Mouse (Mus musculus) ovary, postnatal 10 days (tissue): ENCODE data around the gene Clcn6.

Experiments used
- DNase-seq: peaks from one replicate; pipeline ENCODE4 v3.0.0; 2022; ENCODE audit warnings: low spot score

Clcn6 gene

DNA sequence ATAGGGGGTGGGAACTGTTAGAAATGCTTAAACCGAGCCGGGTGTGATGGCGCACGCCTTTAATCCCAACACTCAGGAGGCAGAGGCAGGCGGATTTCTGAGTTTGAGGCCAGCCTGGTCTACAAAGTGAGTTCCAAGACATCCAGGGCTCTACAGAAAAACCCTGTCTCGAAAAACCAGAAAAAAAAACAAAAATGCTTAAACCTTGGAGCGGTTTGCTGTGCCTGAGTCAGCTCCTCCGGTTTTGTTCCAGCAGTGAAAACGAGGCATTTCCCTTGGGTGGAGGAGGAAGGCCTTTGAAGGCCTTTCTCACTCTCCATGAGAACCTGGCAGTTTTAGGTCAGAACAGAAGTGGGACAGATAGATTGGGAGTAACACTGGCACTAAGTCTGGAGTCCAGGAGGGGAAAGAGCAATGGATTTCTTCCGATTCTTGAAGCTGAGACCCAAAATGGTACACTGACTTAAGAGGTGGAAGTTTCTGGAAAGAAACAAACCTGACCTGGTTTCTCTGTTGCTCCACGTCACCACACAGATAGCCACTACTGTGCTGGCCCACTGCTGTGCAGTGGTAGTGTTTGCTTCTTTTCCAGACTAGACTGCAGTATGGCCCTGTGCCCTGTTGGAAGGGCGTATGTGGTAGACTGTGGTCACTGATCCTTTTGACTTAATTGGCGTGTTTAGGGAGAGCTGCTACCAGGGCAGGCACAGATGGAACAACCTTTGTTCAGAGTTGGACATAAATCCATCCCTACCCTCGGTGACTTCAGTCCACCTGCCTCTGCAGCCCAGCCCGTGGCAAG, 1.6 kb upstream of the Clcn6 start:
- no peak for DNase-seq

DNA sequence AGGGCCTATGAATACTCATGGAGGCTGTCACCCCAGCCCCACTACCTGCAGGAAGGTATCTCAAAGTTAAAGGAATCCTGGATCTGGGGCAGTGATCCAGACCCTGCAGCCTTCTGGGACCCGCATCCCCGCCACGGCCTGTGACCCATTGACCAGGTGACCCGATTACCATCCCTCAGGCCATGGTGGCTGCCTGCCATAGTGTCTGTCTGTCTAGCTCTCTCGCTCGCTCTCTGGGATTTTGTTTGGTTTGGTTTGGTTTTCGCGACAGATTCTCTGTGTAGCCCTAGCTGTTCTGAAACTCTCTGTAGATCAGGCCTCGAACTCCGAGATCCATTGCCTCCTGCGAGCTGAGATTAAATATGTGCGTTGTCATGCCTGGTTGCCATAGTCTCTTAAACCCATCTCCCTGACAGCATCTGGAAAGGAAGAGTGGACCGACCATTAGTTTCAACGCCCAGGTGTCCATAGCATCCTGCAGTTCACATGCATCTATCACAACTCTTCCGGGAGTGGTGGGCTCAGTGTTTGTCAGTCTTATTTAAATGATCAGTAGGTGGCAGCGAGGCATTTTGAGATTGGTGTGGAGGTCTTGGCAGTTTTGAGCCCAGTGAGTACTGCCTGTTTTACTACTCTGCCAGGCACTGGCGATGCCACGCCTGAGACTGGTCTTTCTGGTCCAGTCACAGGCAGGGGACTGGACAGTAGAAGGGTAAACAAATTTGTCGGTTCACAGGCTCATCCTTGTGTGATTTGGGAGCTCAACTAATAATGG, 820 bp upstream of the Clcn6 start:
- DNase-seq = no peak

DNA sequence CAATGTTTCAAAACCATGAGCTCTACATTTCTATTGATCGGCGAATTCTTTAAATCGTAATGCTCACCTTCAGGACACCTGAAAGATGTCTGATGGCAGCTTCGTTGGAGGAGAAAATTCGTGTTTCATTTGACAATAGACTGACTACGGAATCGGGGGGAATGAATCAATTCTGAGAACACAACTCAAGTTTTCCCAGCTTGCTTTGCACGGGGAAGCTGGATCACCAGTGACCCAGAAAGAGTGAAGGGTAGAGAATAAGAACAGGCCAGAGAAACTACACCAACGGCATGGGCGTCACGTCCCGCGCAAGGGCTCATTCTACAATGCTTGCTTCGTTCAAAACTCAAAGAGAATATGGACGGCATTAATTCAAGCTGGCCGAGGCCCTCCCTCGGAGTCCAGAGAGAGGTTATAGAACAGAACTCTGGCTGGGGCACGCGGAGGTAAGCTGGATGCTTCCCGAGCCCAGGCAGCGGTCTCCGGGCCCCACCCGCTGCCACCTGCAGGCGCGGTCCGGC, 482 bp downstream of the Clcn6 start:
- no peak for DNase-seq

DNA sequence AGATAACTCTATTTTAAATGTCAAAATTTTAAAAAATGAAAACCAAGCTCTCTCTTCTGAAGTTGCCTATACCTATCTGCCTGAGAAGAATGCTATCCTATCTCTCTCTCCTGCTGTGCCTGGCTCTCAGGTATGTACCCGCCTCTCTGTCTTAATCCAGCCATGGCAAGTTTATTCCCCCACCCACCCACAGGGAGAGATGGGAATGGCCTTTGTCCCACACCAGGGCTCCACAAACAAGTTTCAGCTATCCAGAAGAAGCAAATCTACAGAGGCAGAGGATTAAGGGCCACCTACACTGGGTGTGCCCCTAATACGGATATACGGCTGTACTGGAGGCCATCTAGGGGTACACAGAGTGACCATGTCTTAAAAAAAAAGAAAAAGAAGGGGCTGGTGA, 3.2 kb downstream of the Clcn6 start:
- DNase-seq = no peak

DNA sequence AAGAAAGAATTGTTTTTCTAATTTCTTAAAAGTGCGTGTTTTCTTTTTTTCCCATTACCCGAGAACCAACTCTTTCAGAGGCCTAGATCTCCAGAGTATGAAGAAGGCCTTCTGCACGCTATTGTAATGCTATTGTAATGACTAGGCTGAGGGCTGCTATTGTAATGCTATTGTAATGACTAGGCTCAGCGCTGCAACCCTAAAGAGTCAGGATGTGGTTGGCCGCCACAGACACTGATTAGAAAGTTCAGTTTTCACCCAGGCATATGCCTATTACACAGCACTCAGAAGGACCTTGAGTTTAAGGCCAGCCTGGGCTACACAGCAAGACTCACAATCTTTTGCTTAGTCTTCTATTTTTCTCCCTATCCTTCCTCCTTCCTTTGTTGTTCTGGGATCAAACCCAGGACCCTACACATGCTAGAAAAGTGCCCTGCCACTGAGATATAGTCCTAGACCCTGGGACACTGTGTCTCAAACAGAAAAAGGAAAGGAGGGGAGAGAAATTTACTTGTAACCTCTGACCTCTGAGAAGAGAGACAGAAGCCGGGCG, 4.7 kb downstream of the Clcn6 start:
- no peak for DNase-seq

DNA sequence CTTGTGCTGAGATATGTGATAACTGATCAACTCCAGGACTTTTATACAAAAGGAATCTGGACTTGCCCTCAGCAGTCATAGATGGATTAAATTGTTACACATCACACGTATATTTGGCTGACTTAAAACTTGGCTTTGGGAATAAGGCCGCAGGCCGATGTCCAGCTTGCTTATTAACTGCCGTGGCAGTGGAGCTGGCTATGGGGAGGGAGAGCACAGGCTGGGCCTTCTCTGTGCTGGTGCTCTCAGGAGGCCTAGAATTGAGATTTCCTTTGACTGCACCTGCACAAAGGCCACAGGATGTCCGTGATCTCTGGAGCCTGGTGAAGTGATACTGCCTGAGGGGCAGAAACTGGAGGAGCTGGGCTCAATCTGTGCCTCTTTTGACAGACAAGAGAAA, 8.1 kb downstream of the Clcn6 start:
- DNase-seq = no peak

DNA sequence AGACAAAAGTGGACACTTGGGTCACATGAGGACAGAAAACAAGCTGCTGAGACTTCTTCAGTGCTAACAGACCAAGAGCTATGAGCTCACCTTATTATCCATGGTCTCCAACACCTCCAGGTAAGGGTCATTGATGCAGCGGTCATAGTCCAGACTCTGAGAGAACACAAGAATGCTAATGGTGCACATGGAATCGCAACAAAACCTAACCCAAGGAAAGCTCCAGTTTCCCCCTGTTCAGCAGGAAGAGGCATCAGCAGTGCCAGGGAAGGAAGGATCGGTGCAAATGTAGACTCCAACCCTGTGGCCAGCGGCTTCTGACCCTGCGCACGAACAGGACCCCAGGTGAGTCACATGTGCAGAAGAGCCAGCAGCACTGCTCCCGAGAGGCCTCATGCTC, 9.3 kb downstream of the Clcn6 start:
- no peak for DNase-seq

DNA sequence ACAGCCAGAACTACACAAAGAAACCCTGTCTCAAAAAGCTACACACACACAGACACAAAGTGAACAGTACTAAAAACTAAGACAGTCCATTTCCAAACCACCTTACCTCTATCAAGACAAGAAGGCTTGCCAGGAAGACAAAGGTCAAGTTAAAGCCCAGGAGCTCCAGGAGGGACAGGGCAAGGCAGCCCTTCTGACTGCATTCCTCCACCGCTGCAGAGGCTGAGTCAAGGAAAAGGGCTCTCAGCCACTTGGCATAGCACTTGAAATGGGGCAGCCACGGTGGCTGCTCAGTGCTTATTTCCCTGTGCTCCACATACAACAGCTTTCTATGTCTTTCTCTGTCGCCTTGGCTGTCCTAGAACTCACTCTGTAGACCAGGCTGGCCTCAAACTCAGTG, 14.6 kb downstream of the Clcn6 start:
- DNase-seq = no peak

DNA sequence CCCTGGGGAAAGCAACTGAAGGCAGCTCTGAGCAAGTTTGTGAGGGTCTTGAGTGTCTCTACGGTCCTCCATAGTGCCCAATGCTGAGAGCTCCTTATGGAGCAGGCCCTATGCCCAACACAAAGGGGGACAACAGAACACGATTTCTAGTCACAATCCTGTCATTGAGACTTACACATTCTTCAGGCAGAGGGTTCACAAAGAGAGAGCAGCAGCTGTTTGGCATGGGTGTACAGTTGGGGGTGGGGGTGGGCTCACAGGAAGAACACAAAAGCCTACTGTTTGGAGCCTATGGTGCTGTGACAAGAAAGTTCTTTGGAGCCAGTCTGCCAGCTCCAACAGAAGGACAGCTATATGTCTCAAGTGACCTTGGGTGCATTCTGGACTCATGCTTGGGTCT, 20.2 kb downstream of the Clcn6 start:
- DNase-seq = no peak

DNA sequence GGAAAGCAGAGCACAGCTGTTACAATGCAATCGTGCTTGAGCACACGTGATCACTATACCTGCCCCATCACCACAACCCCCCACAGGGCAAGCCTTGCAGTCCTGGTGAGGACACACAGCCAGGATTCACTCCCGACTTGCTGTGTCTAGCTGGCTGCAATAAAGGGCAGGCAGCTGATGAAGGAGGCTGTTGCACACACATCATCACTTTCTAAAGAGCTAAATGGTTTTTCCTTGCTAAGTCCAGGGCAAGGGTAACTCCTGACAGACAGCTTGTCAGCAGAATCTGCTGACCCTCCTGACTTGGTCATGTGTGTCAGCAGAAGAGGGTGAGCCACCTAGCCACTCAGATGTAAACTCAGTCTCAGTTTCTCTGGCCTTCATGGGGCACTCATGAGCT, 21.6 kb downstream of the Clcn6 start:
- DNase-seq = no peak

DNA sequence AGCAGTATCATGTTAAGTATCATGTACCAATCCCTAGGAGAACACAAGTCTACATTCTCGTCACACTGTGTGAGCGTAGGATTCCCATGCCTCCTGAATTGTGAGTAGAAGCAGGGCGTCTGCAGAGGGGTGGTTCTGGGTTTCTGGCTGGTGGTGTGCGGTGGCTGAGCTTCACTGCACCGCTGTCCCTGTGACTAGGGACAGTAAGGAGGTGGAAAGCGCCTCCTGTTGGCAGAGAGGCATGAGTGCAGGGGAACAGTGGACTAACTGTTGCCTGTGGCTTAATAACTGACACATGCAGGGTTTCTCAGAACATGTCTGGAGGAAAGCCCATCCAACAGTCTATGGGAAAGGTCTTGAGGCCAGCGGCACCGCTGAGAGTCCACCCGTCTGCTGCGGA, 23.2 kb downstream of the Clcn6 start:
- DNase-seq = no peak

DNA sequence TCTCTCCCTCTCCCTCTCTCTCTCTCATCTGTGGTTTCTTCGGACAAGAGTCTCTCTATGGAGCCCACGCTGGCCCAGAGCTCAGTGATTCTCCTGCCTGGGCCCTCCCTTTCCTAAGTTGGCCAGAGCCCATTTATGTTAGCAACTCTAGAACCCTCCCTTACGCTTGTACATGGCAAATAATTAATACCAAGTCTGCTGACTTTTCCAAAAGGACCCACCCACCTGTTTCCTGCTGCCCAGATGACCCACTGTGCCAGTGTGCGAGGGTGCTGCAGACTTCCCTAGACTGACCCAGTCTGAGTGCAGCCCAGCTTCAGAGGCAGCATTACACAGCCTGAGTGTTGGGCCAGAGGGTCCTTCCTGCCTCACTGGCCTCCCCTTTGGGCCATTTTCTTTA, 26.4 kb downstream of the Clcn6 start:
- DNase-seq = no peak

DNA sequence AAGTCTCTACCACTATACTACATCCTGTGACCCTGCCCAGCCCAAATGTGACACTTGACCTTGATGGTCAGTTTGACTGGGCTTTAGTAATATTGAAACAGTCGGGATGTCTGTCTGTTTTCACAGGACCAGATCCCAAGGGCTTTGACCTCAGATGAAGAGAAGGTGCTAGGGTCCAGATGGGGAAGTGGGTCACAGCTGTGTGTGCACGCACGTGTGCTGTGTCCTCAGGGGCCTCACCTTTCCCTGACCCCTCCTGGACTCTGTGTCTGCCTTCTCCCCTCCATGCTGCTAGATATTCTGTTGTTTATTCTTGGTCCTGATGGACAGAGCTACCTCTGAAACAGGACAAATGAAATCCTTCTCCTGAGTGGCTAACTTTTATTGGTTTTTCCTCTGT, 27.3 kb downstream of the Clcn6 start:
- DNase-seq = no peak

DNA sequence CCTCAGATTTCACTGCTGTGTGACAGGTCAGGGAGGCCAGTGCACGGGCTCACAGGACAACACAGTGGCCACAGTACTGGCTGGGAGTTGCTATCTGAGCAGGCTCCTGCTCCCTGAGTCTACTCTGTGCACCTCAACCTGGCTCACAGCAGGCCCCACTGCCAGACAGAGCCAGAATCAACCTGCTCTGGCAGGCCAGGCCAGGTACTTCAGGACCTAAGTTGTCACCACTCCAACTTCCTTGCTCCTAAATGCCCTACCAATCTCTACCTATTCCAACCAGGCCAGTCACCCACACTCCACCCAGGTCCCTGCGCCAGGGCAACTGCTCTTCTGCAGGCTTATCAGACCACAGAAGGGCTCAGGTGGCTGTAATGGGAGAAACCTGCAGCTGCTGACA, 29.0 kb downstream of the Clcn6 start:
- no peak for DNase-seq

DNA sequence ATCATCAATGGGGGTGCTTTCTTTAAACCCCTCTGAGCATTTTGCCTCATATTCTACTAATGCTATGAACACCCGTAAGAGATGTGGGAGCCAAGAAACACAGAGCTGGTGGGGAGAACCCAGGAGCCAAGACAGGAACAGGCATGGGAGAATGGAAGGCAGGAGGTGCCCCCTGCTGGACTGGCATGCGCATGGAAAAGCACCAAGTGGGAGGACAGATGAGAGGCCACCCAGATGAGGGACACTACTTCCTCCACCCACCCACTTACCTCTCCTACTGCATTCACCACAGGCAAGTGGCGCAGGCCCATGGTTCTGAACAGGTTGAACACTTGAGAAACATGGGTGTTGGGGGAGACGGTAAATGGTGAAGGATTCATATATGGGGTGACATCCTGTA, 30.2 kb downstream of the Clcn6 start:
- DNase-seq = peak; percentile 6

DNA sequence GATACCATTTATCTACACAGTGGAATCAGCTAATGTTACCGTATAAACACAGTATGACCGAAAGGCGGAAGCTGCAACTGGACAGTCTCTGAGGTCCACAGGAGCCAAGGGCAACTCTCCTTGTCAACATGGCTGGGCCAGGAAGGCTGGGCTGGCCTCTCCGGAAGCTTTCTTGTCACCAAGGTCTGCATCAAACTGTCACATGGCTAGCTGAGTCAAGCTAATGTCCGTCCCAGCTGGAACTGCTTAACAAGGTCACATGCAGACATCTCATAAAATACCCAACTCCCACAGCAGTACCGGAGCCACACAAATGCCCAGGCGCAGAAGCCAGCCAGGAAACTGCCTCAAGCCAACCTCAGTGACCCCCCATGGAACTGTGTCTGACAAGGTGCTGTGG, 34.3 kb downstream of the Clcn6 start:
- no peak for DNase-seq

DNA sequence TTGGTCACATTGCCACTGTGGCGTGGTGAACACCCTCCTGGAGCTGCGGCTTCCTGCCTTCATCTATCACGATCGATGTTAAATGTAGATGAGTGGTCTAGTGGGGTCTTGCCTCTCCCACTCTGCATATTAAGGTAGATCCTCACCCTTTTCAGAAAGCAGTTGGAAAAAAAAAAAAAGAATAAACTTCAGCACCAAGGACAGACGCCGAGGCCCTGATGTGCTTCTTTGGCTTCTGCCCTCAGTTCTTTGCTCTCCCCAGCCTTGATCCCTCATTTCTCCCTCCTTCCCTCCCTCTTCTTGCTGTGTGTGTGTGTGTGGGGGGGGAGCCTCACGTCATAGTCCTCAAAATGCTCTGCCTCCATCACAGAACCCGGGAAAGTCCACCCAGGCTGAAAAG, 36.8 kb downstream of the Clcn6 start:
- no peak for DNase-seq

DNA sequence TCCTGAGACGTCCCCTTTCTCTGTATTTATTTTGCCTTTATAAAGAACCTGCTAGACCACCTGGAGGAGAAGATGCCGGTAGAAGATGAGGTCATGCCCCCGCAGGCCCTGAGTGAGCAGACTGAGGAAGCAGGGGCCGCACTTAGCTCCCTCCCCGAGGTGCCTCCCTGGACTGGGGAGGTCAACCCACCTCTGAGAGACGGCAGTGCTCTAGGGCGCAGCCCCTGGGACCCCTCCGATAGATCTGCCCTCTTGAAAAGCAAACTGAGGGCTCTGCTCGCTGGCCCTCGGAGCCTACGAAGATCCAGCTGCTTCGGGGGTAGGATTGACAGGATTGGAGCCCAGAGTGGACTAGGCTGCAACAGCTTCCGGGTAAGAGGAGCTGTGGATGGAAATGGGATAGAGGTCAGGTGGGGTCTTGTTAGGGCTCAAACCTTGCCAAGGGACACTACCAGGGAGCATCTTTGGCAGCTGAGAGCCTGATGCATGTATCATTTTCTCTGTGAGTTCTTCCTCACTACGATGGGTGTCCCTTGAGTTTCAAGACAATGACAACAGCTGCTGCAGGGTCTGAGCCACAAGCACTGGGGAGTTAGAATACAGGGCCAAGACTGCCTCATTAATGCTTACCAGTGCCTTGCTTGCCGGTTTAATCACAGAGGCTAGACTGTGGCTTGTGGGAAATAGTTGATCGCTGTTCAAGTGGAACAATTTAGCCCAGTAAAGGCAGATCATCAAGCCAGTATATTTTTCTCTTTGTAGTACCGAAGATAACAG, 37.4 kb downstream of the Clcn6 start:
- no peak for DNase-seq

DNA sequence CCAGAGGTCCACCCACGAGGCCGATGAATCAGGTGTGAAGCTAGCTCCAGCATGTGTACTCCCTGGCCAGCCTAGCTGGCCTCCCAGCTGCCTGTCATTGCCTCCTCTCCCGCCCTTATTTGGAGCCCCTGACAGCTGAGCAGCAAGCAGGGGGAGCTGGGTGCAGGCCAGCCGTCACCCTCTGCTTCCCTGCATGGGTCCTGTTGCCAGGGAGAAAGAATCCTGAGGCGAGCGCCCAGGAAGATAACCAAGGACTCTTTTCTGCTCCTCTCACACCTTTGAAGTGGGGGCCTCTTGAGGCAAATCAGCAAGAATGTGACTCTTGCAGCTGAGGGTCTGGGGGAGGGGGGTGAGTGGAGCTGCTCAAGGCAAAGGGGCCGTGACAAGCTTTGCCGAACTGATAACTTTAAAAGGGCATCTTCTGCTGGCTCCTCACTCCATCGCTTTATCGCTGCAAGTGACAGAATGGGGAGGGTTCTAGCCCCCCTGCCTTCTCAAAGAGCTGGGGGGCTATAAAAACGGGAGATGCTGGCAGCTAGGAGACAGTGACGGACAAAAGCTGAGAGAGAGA, 38.3 kb downstream of the Clcn6 start, which contains the start of gene Nppa:
Nppa (plus strand) TSS at position 521 of the 571 bp plus-strand sequence.
- no peak for DNase-seq

DNA sequence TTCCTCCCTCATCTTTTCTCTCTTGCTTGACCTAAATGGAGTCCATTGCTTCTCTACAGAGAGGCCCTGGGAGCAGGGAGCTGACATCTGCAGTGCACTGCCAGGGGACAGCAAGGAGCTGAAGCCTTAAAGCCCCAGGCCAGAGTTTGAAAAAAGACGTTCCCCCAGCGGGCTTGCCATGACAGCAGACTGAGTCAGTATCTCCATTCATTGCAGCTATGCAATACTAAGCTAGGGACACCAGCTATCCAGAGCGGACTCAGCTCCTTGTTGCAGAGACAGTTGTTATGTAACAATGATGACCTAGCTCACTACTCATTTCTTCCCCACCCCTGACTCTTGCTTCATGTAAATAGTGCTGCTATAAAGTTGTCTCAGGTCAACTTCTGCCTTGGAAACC, 43.3 kb downstream of the Clcn6 start:
- DNase-seq = no peak

DNA sequence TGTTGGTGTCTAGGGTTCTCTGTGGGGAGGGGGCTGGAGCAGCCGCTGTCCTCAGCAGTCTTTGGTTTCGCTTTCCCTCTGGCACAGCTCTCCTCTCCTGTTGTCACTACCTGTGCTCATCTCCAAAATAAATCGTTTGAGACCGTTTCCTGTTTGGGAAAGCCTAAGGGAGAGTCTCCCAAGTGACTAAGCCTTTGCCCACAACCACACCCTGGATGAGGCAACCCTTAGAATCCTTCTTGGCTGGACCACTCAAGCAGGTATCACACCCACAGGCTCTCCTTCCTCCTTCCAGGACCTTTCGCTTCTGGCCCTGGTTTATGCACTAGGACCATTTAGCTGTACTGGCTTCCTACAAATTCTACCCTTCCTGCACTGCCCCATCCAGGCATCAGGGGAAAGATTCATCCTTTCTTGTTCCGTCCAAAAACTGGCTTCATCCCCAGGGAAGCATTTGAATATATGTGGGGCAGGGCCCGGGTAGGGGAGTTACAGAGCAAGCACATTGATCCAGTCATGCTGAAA, 45.0 kb downstream of the Clcn6 start:
- DNase-seq = no peak
